Mouse (Mus musculus) heart, embryonic 14.5 days (tissue): ENCODE measurements around the gene Marcksl1. TPM values are rescaled to one million over a fixed set of nuclear protein-coding genes. Genes with fewer than 3 reads are reported as not detected.

Source experiments
- ATAC-seq: fragments of 200-750 bp; cut with Nextera tagmentation; 2 replicates; pipeline ENCODE4 v1.8.0; 2017; ENCODE audit warnings: low read depth, moderate TSS enrichment; ENCODE audit not compliant: insufficient number of reproducible peaks, insufficient read depth, low FRiP score
- H3K27ac ChIP-seq, 2 experiments: fragments of 200-500 bp in 1 of 2; fragments of 300-500 bp in 1 of 2; sonication (generic) in 1 of 2; replicated peaks in 1 of 2; 2 replicates each; pipeline ENCODE4 v1.5.1; 2012 to 2014; ENCODE audit warnings: low read depth in 2 of 2, low read length in 2 of 2, control low read depth in 1 of 2, mild to moderate bottlenecking in 1 of 2, mixed read lengths in 1 of 2; ENCODE audit not compliant: control insufficient read depth in 1 of 2, insufficient read depth in 1 of 2
- H3K27me3 ChIP-seq: fragments of 300-500 bp; sonication (generic); 2 replicates; pipeline ENCODE4 v1.6.1; 2014; ENCODE audit warnings: mild to moderate bottlenecking, low read length, control low read depth; ENCODE audit not compliant: control insufficient read depth, insufficient read depth
- H3K36me3 ChIP-seq: fragments of 300-500 bp; sonication (generic); 2 replicates; pipeline ENCODE4 v1.6.1; 2014; ENCODE audit warnings: mild to moderate bottlenecking, control low read depth, low read length, mixed read lengths; ENCODE audit not compliant: control insufficient read depth, insufficient read depth
- H3K4me1 ChIP-seq, 2 experiments: fragments of 200-500 bp in 1 of 2; fragments of 300-500 bp in 1 of 2; sonication (generic) in 1 of 2; 2 replicates each; pipeline ENCODE4 v1.6.1; 2012 to 2014; ENCODE audit warnings: low read length in 2 of 2, control low read depth in 1 of 2, mixed read lengths in 1 of 2; ENCODE audit not compliant: control insufficient read depth in 2 of 2, insufficient read depth in 2 of 2
- H3K4me2 ChIP-seq: fragments of 300-500 bp; sonication (generic); 2 replicates; pipeline ENCODE4 v1.6.1; 2014; ENCODE audit warnings: mild to moderate bottlenecking, low read length
- H3K4me3 ChIP-seq, 2 experiments: fragments of 200-500 bp in 1 of 2; fragments of 300-500 bp in 1 of 2; sonication (generic) in 1 of 2; 2 replicates each; pipeline ENCODE4 v1.5.1; 2012 to 2014; ENCODE audit warnings: low read length in 2 of 2, mild to moderate bottlenecking in 2 of 2, control low read depth in 1 of 2, low read depth in 1 of 2, moderate library complexity in 1 of 2; ENCODE audit not compliant: control insufficient read depth in 1 of 2, insufficient read depth in 1 of 2
- H3K9ac ChIP-seq: fragments of 300-500 bp; sonication (generic); 2 replicates; pipeline ENCODE4 v1.6.1; 2014; ENCODE audit warnings: mild to moderate bottlenecking, low read length
- H3K9me3 ChIP-seq: fragments of 300-500 bp; sonication (generic); 2 replicates; pipeline ENCODE4 v1.6.1; 2016; ENCODE audit warnings: low read length, control low read depth; ENCODE audit not compliant: control insufficient read depth
- WGBS: fragments of 180-500 bp; shearing (Covaris S2); extraction: QIAGEN DNeasy Blood & Tissue Kit; methylation state at CpG from one replicate; pipeline ENCODE4 v1.1.7; 2014; 5-methylcytosine and 5-hydroxymethylcytosine counted together
- polyA plus RNA-seq: library from polyadenylated mRNA; unstranded; fragments of >200 nt; fragmentation: Nextera tagmentation; extraction: Ambion mirVana; gene quantifications from 2 replicates; pipeline ENCODE4 v1.2.1, GENCODE M21; 2014

The Marcksl1 gene
- polyA plus RNA-seq = 301 and 313 TPM in 2 replicates

GRCm38 (mm10) chr4:129513086-129513767 lies at the start of gene Marcksl1:
Gene Marcksl1, plus strand, starts transcription at chr4:129513581.
- Histone ChIP-seq H3K9me3 (no peaks in the 10 kb centered on the region), H3K4me3 (peak within 1 kb of the TSS; percentile 67 to 72), H3K9ac (peak within 1 kb of the TSS; percentile 99), H3K4me1 (peaks cover 22% of the 10 kb centered on the region in 2 experiments), H3K27me3 (no peaks in the 10 kb centered on the region), H3K4me2 (peak within 1 kb of the TSS; percentile 73), H3K36me3 (peaks cover 33% of the 10 kb centered on the region), H3K27ac (peak within 1 kb of the TSS; percentile 37 to 82; a peak in 3 of 4 replicates)
- peak; percentile 84 for ATAC-seq
- WGBS = 6% methylated on average over 46 of the region's 47 CpGs

DNA sequence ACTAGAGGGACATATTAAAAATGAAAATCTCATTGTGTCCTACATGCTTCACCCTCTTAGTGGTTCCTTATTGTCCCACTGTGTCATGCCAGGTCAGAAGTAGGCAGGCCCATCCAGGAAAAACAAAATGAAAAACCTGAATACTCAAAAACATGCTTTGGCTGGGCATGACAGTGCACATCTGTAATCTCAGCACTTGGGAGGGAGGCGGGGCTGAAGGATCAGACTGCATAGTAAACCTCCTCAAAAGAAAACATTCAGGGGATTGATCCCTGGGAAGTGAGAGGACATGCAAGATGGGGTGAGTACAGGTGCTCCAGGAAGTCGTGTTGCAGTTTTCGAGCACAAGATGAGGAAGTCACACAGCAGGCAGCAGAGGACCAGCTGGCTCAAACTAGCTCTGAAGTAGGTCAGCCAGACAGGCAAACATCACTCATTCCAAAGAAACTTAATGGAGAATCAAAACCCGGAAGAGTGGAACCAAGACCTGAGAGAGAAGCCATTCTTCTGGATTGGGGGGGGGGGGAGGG lies 49.0 kb upstream of the Marcksl1 start:
- Histone ChIP-seq H3K4me1 (peaks cover 5 to 13% of the 10 kb centered on the region in 2 experiments), H3K9me3 (no peaks in the 10 kb centered on the region), H3K4me3 (no peak overlapping the region), H3K27ac (no peak overlapping the region), H3K9ac (no peak overlapping the region), H3K4me2 (no peak overlapping the region), H3K36me3 (peaks cover 55% of the 10 kb centered on the region), H3K27me3 (no peaks in the 10 kb centered on the region)
- 87% methylated on average over 4 of the region's 4 CpGs for WGBS
- ATAC-seq = no peak

DNA sequence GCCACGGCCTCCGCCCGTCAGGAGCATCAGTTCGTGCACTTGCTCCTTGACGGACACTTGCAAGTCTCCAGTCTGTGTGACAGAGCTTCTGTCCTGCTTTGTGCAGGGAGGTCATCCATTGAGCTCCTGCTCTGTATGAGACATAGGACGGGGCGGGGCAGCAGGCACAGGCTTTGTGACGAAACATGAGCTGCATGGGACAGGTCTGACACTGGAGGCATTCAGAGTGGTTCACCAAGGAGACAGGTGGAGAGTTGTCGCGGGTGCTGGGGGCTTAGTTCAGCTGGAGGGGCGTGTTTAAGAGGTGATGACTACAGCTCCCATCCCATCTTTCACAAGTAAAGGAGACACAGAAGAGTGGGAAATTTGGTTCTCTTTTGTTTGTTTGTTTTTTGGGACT lies 37.3 kb upstream of the Marcksl1 start:
- H3K9ac ChIP-seq = no peak overlapping the region
- H3K9me3 ChIP-seq = no peaks in the 10 kb centered on the region
- no peak overlapping the region for H3K4me2 ChIP-seq
- H3K4me3 ChIP-seq = no peak overlapping the region
- H3K4me1 ChIP-seq = no peaks in the 10 kb centered on the region
- 93% methylated on average over 11 of the region's 11 CpGs for WGBS
- no peaks in the 10 kb centered on the region for H3K27me3 ChIP-seq
- ATAC-seq = no peak
- H3K27ac ChIP-seq = no peak overlapping the region
- peaks cover 95% of the 10 kb centered on the region for H3K36me3 ChIP-seq

- WGBS = 89% methylated on average over 3 of the region's 3 CpGs
- Histone ChIP-seq H3K4me2 (no peak overlapping the region), H3K9ac (no peak overlapping the region), H3K9me3 (no peaks in the 10 kb centered on the region), H3K27ac (no peak overlapping the region), H3K4me1 (no peaks in the 10 kb centered on the region), H3K27me3 (no peaks in the 10 kb centered on the region), H3K4me3 (no peak overlapping the region), H3K36me3 (peaks cover 98% of the 10 kb centered on the region)
- no peak for ATAC-seq
Observed at GRCm38 (mm10) chr4:129479863-129480262, 33.5 kb upstream of the Marcksl1 start.

DNA sequence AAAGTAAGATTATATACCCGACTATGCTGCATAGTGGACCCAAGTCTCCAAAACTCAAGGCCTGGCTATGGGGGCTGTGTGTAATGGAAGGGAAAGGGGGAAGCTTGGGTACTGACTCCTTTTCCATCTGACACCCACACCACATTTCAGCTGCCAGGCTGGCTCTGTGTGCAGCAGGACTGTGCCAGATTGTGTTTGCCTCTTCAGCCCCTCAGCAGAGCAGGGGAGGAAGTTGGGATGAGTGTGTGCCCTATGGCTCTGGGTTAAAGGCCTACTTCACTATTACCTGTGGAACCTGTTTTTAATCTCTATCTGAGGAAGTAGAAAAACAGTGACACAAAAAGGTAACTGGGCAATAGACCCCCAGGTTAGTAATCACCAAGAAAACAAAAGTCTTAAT lies 32.3 kb upstream of the Marcksl1 start:
- ATAC-seq = no peak
- H3K36me3 ChIP-seq = peaks cover 98% of the 10 kb centered on the region
- no peak overlapping the region for H3K27ac ChIP-seq
- no peak overlapping the region for H3K4me2 ChIP-seq
- no peak overlapping the region for H3K4me3 ChIP-seq
- H3K4me1 ChIP-seq = no peaks in the 10 kb centered on the region
- no peaks in the 10 kb centered on the region for H3K27me3 ChIP-seq
- no peaks in the 10 kb centered on the region for H3K9me3 ChIP-seq
- H3K9ac ChIP-seq = no peak overlapping the region
- WGBS = 80% methylated on average over 1 of the region's 1 CpGs

DNA sequence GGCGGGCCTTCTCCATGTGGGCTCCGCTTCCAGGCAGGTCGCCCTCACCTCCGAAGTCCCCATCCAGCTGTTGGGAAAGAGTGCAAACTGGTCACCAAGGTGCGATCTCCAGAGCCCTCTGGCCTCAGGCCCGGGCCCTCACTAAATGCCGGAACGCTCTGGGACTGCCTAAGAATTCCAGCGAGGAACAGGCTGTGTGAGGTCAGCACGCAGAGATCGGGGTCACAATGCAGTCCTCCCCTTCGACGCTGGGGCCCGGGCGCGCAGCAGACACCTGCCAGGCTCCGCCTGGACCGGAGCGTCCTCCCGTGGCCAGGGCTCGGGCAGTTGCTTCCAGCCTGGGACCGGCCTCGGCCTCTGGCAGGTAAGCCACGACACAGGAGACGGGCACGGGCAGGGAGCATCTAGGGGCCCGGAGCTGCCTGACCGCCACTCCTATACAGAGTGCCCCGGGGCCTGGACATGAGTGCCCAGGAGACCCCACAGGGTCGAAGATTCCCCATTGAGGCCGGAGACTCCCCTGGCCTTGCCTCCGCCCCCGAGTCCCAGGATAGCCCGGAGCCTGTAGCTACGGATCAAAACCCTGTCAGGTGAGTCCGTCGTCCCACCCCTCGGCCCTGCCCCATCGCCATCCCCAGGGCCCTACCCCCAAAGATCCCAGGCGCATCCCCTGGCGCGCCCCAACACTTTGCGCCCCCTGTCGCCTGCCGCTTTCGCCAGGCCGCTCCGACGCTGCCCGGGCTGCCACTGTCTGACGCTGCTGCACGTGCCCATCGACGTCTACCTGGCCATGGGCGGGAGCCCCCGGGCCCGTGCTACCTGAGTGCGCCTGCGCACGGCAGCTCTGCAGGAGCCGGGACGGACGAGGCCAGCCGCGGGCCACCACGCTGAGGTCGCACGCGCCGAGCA lies 22.2 kb upstream of the Marcksl1 start, which contains the start of the genes Tssk3 and Fam229a:
Gene Tssk3 (minus strand): TSS at position 51 of the 909 bp plus-strand sequence.
Gene Fam229a (plus strand): TSS at position 219 of the 909 bp plus-strand sequence.
- 4% methylated on average over 68 of the region's 70 CpGs for WGBS
- Histone ChIP-seq H3K27ac (no peak within 1 kb of the TSS), H3K27me3 (peaks cover 20% of the 10 kb centered on the region), H3K9me3 (no peaks in the 10 kb centered on the region), H3K4me1 (peaks cover 7 to 11% of the 10 kb centered on the region in 2 experiments; a peak in 3 of 4 replicates), H3K9ac (peak within 1 kb of the TSS; percentile 4), H3K4me2 (peak within 1 kb of the TSS; percentile 74), H3K4me3 (peak within 1 kb of the TSS; percentile 29 to 38), H3K36me3 (peaks cover 32% of the 10 kb centered on the region)
- ATAC-seq = 0 out of 2 replicates have a peak, but pooled peaks have one; percentile 41

GRCm38 (mm10) chr4:129494681-129495080 lies 18.7 kb upstream of the Marcksl1 start:
- ATAC-seq = no peak
- 65% methylated on average over 7 of the region's 7 CpGs for WGBS
- H3K4me3 ChIP-seq = no peak overlapping the region
- no peaks in the 10 kb centered on the region for H3K9me3 ChIP-seq
- no peak overlapping the region for H3K9ac ChIP-seq
- H3K27ac ChIP-seq = peak overlapping the region in 1 of 2 experiments; percentile 28; a peak in 1 of 4 replicates
- H3K4me1 ChIP-seq = peaks cover 19% of the 10 kb centered on the region in 2 experiments; a peak in 3 of 4 replicates
- H3K36me3 ChIP-seq = no peaks in the 10 kb centered on the region
- H3K27me3 ChIP-seq = peaks cover 20% of the 10 kb centered on the region
- no peak overlapping the region for H3K4me2 ChIP-seq
